ENCODE assay signal across 16 mouse cellular contexts in the genomic region with DNA sequence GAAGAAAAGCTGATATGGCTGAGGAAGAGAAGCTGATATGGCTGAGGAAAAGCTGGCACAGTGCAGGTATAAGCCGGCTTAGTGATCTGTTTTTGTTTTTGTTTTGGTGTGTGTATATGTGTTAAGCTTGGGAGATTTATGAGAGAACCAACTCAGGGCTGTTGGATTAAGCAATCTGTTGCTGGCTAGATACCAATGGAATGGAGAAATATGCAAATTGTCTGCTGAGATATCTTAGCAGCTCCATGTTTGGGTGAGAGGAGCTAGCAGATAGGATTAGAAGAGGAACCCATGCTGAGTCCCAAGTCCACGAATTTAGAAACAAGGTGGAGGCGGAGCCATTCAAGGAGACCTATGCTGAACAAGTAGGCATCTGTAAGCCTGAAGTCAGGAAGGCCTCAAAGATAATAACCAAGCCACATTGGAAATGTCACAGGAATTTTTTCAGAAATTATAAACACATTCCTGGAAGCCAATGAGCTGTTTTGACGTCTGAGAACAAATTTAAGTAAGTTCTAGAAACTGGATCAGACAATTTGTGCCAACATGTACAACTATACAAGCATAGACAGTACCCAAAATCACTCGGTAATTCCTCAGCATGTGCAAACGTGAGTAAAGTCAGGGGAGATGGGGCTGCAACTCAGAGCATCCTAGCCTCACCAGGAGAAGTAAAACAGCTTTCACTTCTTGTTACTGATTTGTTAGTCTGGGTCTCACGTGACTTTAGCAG.
DNase-seq lines count a peak whose midpoint lies in the region; ATAC-seq and TF ChIP-seq lines count a peak whose summit lies in the region.
"Had no signal": no experiment of that assay in that cellular context is flagged by ENCODE, and none has a peak within 500 bp of the region (broad histone marks: within the 10 kb centered on the region; RNA-seq: fewer than 3 reads in every experiment).

No protein-coding gene starts in this region.

- no peak overlapping the region for H3K9ac ChIP-seq in forebrain, embryonic 15.5 days (replicated peaks)
- H3K9ac ChIP-seq in forebrain, embryonic 12.5 days = no peak overlapping the region
- H3K9ac ChIP-seq: embryonic facial prominence, embryonic 12.5 days; hindbrain, embryonic 13.5 days; limb, embryonic 12.5 days; liver, embryonic 14.5 days; midbrain, embryonic 12.5 days; neural tube, embryonic 15.5 days had no signal

- H3K4me2 ChIP-seq in forebrain, embryonic 15.5 days (replicated peaks) = no peak overlapping the region
- no peak overlapping the region for H3K4me2 ChIP-seq in forebrain, embryonic 12.5 days
- H3K4me2 ChIP-seq: embryonic facial prominence, embryonic 12.5 days; heart, embryonic 11.5 days; hindbrain, embryonic 13.5 days; limb, embryonic 12.5 days; midbrain, embryonic 12.5 days; neural tube, embryonic 15.5 days had no signal

- 56% methylated on average over 7 of the region's 7 CpGs for whole genome bisulfite sequencing in forebrain, embryonic 15.5 days
- 75% methylated on average over 7 of the region's 7 CpGs for WGBS in forebrain, embryonic 12.5 days
- 62% methylated on average over 7 of the region's 7 CpGs for WGBS in lung, adult 2 months

- TF ChIP-seq CTCF in lung, adult 2 months (IDR thresholded peaks at IDR 0.05; ENCODE audit: insufficient read depth, low read length) = no peak

- H3K9me3 ChIP-seq in forebrain, embryonic 15.5 days = no peaks in the 10 kb centered on the region
- H3K9me3 ChIP-seq in forebrain, embryonic 12.5 days = no peaks in the 10 kb centered on the region
- H3K9me3 ChIP-seq: embryonic facial prominence, embryonic 12.5 days; hindbrain, embryonic 13.5 days; limb, embryonic 12.5 days; midbrain, embryonic 12.5 days; neural tube, embryonic 15.5 days had no signal

- no peak overlapping the region for H3K27ac ChIP-seq in forebrain, embryonic 15.5 days (replicated peaks)
- H3K27ac ChIP-seq in forebrain, embryonic 12.5 days = no peak overlapping the region
- H3K27ac ChIP-seq: embryonic facial prominence, embryonic 12.5 days; hindbrain, embryonic 13.5 days; limb, embryonic 12.5 days; liver, embryonic 14.5 days; midbrain, embryonic 12.5 days; neural tube, embryonic 15.5 days had no signal

- no peaks in the 10 kb centered on the region for H3K4me1 ChIP-seq in forebrain, embryonic 15.5 days
- no peaks in the 10 kb centered on the region for H3K4me1 ChIP-seq in forebrain, embryonic 12.5 days
- H3K4me1 ChIP-seq in lung, adult 2 months (ENCODE audit: control insufficient read depth, insufficient read depth, low read length) = no peaks in the 10 kb centered on the region
- H3K4me1 ChIP-seq: embryonic facial prominence, embryonic 12.5 days; hindbrain, embryonic 13.5 days; limb, embryonic 12.5 days; midbrain, embryonic 12.5 days; neural tube, embryonic 15.5 days had no signal

- H3K27me3 ChIP-seq in forebrain, embryonic 15.5 days = no peaks in the 10 kb centered on the region
- no peaks in the 10 kb centered on the region for H3K27me3 ChIP-seq in forebrain, embryonic 12.5 days
- H3K27me3 ChIP-seq: embryonic facial prominence, embryonic 12.5 days; hindbrain, embryonic 13.5 days; limb, embryonic 12.5 days; midbrain, embryonic 12.5 days; neural tube, embryonic 15.5 days had no signal

- peak; percentile 75 for ATAC-seq in forebrain, embryonic 15.5 days (replicated peaks)
- no peak for ATAC-seq in forebrain, embryonic 12.5 days (ENCODE audit: low FRiP score)

- H3K4me3 ChIP-seq in forebrain, embryonic 15.5 days = no peak overlapping the region
- H3K4me3 ChIP-seq in forebrain, embryonic 12.5 days (replicated peaks) = no peak overlapping the region
- no peak overlapping the region for H3K4me3 ChIP-seq in lung, adult 2 months (replicated peaks; ENCODE audit: extremely low read depth, low read depth, low read length)
- H3K4me3 ChIP-seq: embryonic facial prominence, embryonic 12.5 days; hindbrain, embryonic 13.5 days; limb, embryonic 12.5 days; midbrain, embryonic 12.5 days; neural tube, embryonic 15.5 days had no signal

- intact Hi-C loops in left cerebral cortex, postnatal 25 days (cut with DNase I) = loop anchor here (5.0 kb wide), 1 partner anchor 111 kb away; no protein-coding TSS in a partner anchor

- TF ChIP-seq POLR2A in lung, adult 2 months (IDR thresholded peaks at IDR 0.05; ENCODE audit: borderline replicate concordance, extremely low read depth, low read depth, low read length) = no peak

- DNase-seq in lung, postnatal 10 days = peak; percentile 4
- no peak for DNase-seq in lung, adult 2 months
- peak; percentile 16 for DNase-seq in R1 (ENCODE audit: low read depth, low spot score)
- peak; percentile 11 to 78 for DNase-seq in left cerebral cortex, postnatal 25 days (ENCODE audit: low spot score in 2 of 2)
- DNase-seq in kidney, postnatal 25 days = no peak
- no peak for DNase-seq in neural tube, embryonic 10.5 days (ENCODE audit: extremely low spot score, low spot score)
- DNase-seq: gastrocnemius, postnatal 36 days had no signal

- H3K36me3 ChIP-seq in forebrain, embryonic 15.5 days = no peaks in the 10 kb centered on the region
- no peaks in the 10 kb centered on the region for H3K36me3 ChIP-seq in forebrain, embryonic 12.5 days (replicated peaks)
- H3K36me3 ChIP-seq: embryonic facial prominence, embryonic 12.5 days; hindbrain, embryonic 13.5 days; limb, embryonic 12.5 days; midbrain, embryonic 12.5 days; neural tube, embryonic 15.5 days had no signal

Comparison
In these comparisons a context has a peak if more than half of its experiments do, and no peak if none do; other contexts are left out.
1. DNase-seq: peak in lung, postnatal 10 days (single experiment), R1 (single experiment) and left cerebral cortex, postnatal 25 days (2 of 2); none in lung, adult 2 months (single experiment), kidney, postnatal 25 days (0 of 2) and neural tube, embryonic 10.5 days (single experiment).